Comparison of ENCODE assay signal across 21 mouse cellular contexts in genomic region chr15:32061573-32061972, GRCm38 (mm10).
"Had no signal": no experiment of that assay in that cellular context is flagged by ENCODE, and none has a peak within 500 bp of the region (broad histone marks: within the 10 kb centered on the region; RNA-seq: fewer than 3 reads in every experiment).

No protein-coding gene starts in this region.

- H3K4me2 ChIP-seq: limb, embryonic 12.5 days; limb, embryonic 15.5 days; liver, embryonic 11.5 days; lung, embryonic 14.5 days had no signal

- H3K4me1 ChIP-seq: limb, embryonic 12.5 days; limb, embryonic 15.5 days had no signal

- H3K36me3 ChIP-seq: limb, embryonic 12.5 days; limb, embryonic 15.5 days had no signal

- H3K27ac ChIP-seq: limb, embryonic 12.5 days; limb, embryonic 15.5 days; liver, embryonic 14.5 days; macrophage; stomach, postnatal 0 days had no signal

- DNase-seq: kidney, adult 18-20 months; kidney, adult 9 months; kidney, postnatal 14 days; kidney, postnatal 4 days; left cerebral cortex, postnatal 4 days; liver, postnatal 0 days; lung, embryonic 14.5 days; right cerebral cortex, adult 18-20 months; right cerebral cortex, postnatal 14 days; right cerebral cortex, postnatal 4 days; thymus, adult 2 months; thymus, postnatal 14 days; thymus, postnatal 4 days had no signal

- ATAC-seq: liver, postnatal 0 days; lung, postnatal 0 days had no signal

- H3K9me3 ChIP-seq: limb, embryonic 12.5 days; limb, embryonic 15.5 days had no signal

- H3K4me3 ChIP-seq: limb, embryonic 12.5 days; limb, embryonic 15.5 days; myocyte had no signal

- H3K27me3 ChIP-seq: limb, embryonic 12.5 days; limb, embryonic 15.5 days had no signal

- H3K9ac ChIP-seq: limb, embryonic 12.5 days; limb, embryonic 15.5 days; liver, embryonic 14.5 days; liver, postnatal 0 days; lung, embryonic 14.5 days had no signal
